Mouse (Mus musculus) limb, embryonic 10.5 days (tissue): ENCODE results near the gene Ptp4a2. TPM values are rescaled to one million over a fixed set of nuclear protein-coding genes. Genes with fewer than 3 reads are reported as not detected.

Source experiments
- DNase-seq: peaks from one replicate; pipeline ENCODE4 v3.0.0-alpha.2; 2017; ENCODE audit warnings: low spot score
- H3K27ac ChIP-seq: fragments of 300-500 bp; sonication (generic); 2 replicates; pipeline ENCODE4 v1.5.1; 2016; ENCODE audit warnings: mild to moderate bottlenecking
- H3K27me3 ChIP-seq: fragments of 300-500 bp; sonication (generic); 2 replicates; pipeline ENCODE4 v1.6.1; 2016; ENCODE audit warnings: low read depth, mild to moderate bottlenecking; ENCODE audit not compliant: poor library complexity, severe bottlenecking
- H3K36me3 ChIP-seq: fragments of 300-500 bp; sonication (generic); 2 replicates; pipeline ENCODE4 v1.6.1; 2016; ENCODE audit warnings: mild to moderate bottlenecking, moderate library complexity
- H3K4me1 ChIP-seq: fragments of 300-500 bp; sonication (generic); 2 replicates; pipeline ENCODE4 v1.6.1; 2016
- H3K4me3 ChIP-seq: fragments of 300-500 bp; sonication (generic); 2 replicates; pipeline ENCODE4 v1.5.1; 2016; ENCODE audit warnings: mild to moderate bottlenecking, moderate library complexity
- H3K9me3 ChIP-seq: fragments of 300-500 bp; sonication (generic); replicated peaks from 2 replicates; pipeline ENCODE4 v1.6.1; 2016; ENCODE audit warnings: mild to moderate bottlenecking
- WGBS: fragments of 180-500 bp; shearing (Covaris S2); methylation state at CpG from one replicate; pipeline ENCODE4 v1.1.7; 2016; 5-methylcytosine and 5-hydroxymethylcytosine counted together
- polyA plus RNA-seq: library from polyadenylated mRNA; unstranded; fragments of >200 nt; fragmentation: Nextera tagmentation; extraction: Ambion mirVana; gene quantifications from 2 replicates; pipeline ENCODE4 v1.2.1, GENCODE M21; 2016

Gene Ptp4a2
- polyA plus RNA-seq, 1 experiment from 2014 or later, result 321 TPM

GRCm38 (mm10) chr4:129830343-129830944, 19.4 kb downstream of the Ptp4a2 start:
- Histone ChIP-seq H3K27ac (no peak overlapping the region), H3K36me3 (peaks cover 11% of the 10 kb centered on the region), H3K4me3 (no peak overlapping the region), H3K9me3 (no peaks in the 10 kb centered on the region), H3K27me3 (no peaks in the 10 kb centered on the region), H3K4me1 (peaks cover 3% of the 10 kb centered on the region; the same call in 1 of the 2 replicates)
- 94% methylated on average over 8 of the region's 8 CpGs for WGBS
- no peak for DNase-seq

DNA sequence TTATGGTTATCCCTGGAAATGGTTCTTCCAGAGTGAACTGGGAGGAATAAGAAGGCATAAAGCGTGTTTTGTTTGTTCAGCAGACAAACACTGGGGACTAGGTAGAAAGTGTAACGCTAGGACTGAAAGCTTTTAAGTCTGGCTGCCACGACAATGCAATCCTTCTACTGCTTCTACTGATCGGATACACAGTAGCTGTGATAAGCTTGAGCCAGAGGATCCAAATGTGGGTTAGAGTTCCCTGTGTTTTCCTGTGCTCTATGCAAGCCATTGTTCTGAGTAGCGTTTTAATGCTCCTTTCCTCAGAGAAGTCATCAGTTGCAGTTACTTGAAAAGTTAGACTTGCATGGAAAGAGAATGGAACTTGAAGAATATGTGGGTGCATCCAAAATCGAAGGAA, 23.6 kb downstream of the Ptp4a2 start:
- WGBS, result 87% methylated on average over 6 of the region's 6 CpGs
- no peaks in the 10 kb centered on the region for H3K4me1 ChIP-seq

DNA sequence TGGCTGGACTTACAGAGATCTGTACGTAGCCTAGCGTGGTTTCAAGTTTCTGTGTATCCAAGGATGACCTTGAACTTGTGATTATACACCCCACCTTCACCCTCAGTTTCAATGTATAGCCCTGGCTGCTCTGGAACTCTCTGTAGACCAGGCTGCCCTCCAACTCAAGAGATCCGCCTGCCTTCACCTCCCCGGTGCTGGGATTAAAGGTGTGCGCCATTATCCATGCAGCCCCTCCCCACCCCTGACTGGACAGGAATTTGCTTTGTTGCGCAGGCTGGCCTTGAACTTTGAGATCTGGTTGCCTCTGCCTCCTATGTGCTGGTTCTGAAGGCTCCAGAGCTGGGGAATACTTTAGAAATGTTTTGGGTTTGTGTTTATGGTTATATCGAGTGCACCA, 24.3 kb downstream of the Ptp4a2 start:
- WGBS, result 92% methylated on average over 7 of the region's 7 CpGs
- H3K27me3 ChIP-seq, result no peaks in the 10 kb centered on the region
- H3K9me3 ChIP-seq, result no peaks in the 10 kb centered on the region
- H3K4me3 ChIP-seq, result no peak overlapping the region
- DNase-seq, result no peak
- H3K4me1 ChIP-seq, result no peaks in the 10 kb centered on the region
- H3K36me3 ChIP-seq, result peaks cover 20% of the 10 kb centered on the region
- H3K27ac ChIP-seq, result no peak overlapping the region

More for the DNA sequence above, 23.6 kb downstream of the Ptp4a2 start:
- H3K4me3 ChIP-seq, result no peak overlapping the region
- no peaks in the 10 kb centered on the region for H3K27me3 ChIP-seq
- DNase-seq, result no peak
- no peak overlapping the region for H3K27ac ChIP-seq
- peaks cover 13% of the 10 kb centered on the region for H3K36me3 ChIP-seq
- no peaks in the 10 kb centered on the region for H3K9me3 ChIP-seq

- no peak overlapping the region for H3K27ac ChIP-seq
- 93% methylated on average over 7 of the region's 7 CpGs for WGBS
- peaks cover 67% of the 10 kb centered on the region for H3K36me3 ChIP-seq
- DNase-seq, result no peak
- H3K4me3 ChIP-seq, result no peak overlapping the region
- H3K9me3 ChIP-seq, result no peaks in the 10 kb centered on the region
- H3K4me1 ChIP-seq, result no peaks in the 10 kb centered on the region
- no peaks in the 10 kb centered on the region for H3K27me3 ChIP-seq
Observed at GRCm38 (mm10) chr4:129839866-129840555, 29.0 kb downstream of the Ptp4a2 start.

DNA sequence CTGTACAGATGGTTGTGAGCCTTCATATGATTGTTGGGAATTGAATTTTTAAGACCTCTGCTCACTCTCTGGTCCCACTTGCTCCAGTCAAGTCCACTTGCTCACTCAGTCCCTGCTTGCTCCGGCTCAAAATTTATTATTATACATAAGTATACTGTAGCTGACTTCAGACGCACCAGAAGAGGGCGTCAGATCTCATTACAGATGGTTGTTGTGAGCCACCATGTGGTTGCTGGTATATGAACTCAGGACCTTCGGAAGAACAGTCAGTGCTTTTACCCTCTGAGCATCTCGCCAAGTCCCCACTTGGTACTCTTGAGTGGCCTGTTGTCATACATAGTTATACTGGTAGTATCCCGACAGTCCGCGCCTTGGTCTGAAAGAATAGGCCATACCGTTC, 35.8 kb downstream of the Ptp4a2 start:
- Histone ChIP-seq H3K4me1 (peaks cover 7% of the 10 kb centered on the region; the same call in 1 of the 2 replicates), H3K27ac (no peak overlapping the region), H3K36me3 (peaks cover 90% of the 10 kb centered on the region), H3K27me3 (no peaks in the 10 kb centered on the region), H3K9me3 (no peaks in the 10 kb centered on the region), H3K4me3 (no peak overlapping the region)
- DNase-seq, result no peak
- WGBS, result 91% methylated on average over 9 of the region's 9 CpGs

- no peak overlapping the region for H3K4me3 ChIP-seq
- no peaks in the 10 kb centered on the region for H3K27me3 ChIP-seq
- 58% methylated on average over 2 of the region's 2 CpGs for WGBS
- no peak overlapping the region for H3K27ac ChIP-seq
- H3K9me3 ChIP-seq, result no peaks in the 10 kb centered on the region
- peaks cover 64% of the 10 kb centered on the region for H3K36me3 ChIP-seq
- peak; percentile 59 for DNase-seq
- peaks cover 14% of the 10 kb centered on the region for H3K4me1 ChIP-seq
Observed at GRCm38 (mm10) chr4:129850491-129850890, 39.5 kb downstream of the Ptp4a2 start.

GRCm38 (mm10) chr4:129851861-129852260, 40.8 kb downstream of the Ptp4a2 start:
- 93% methylated on average over 3 of the region's 3 CpGs for WGBS
- Histone ChIP-seq H3K9me3 (no peaks in the 10 kb centered on the region), H3K4me3 (no peak overlapping the region), H3K4me1 (peaks cover 19% of the 10 kb centered on the region), H3K36me3 (peaks cover 51% of the 10 kb centered on the region), H3K27me3 (no peaks in the 10 kb centered on the region), H3K27ac (no peak overlapping the region)
- DNase-seq, result no peak

DNA sequence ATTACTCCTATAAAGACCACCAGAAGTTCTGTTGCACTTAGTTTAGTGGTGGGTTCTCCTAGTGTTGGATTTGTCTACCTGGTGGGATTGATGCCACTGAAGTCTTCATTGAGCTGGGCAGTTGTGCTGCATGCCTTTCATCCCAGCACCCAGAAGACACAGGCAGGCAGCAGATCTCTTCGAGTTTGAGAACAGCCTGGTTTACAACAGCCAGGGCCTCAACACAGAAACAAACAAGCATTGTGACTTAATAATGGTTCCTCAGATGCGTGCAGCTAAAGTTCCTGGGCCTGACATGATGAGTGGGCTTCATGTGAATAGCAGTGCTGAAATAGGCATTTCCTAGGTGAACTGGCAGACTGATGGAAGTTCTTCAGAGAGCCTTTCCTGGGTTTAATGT, 42.0 kb downstream of the Ptp4a2 start:
- 75% methylated on average over 2 of the region's 2 CpGs for WGBS
- H3K9me3 ChIP-seq, result no peaks in the 10 kb centered on the region
- no peak overlapping the region for H3K27ac ChIP-seq
- no peak overlapping the region for H3K4me3 ChIP-seq
- peaks cover 19% of the 10 kb centered on the region for H3K4me1 ChIP-seq
- H3K27me3 ChIP-seq, result no peaks in the 10 kb centered on the region
- peaks cover 39% of the 10 kb centered on the region for H3K36me3 ChIP-seq
- DNase-seq, result no peak

DNA sequence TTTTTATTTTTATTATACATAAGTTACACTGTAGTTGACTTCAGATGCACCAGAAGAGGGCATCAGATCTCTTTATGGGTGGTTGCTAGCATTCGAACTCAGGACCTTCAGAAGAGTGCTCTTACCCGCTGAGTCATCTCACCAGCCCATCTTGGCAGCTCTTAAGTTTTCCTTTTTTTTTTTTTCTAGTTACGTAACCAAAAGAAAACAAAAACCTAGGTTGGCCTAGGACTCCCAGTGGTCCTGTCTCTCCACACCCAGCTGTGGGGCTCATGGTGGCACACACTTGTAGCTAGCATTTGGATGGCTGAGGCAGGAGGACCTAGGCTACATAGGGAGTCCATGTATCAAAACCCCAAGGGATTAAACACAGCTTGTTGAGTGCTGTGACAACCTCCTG, 43.0 kb downstream of the Ptp4a2 start:
- no peak overlapping the region for H3K4me3 ChIP-seq
- WGBS, result 98% methylated on average over 3 of the region's 3 CpGs

DNA sequence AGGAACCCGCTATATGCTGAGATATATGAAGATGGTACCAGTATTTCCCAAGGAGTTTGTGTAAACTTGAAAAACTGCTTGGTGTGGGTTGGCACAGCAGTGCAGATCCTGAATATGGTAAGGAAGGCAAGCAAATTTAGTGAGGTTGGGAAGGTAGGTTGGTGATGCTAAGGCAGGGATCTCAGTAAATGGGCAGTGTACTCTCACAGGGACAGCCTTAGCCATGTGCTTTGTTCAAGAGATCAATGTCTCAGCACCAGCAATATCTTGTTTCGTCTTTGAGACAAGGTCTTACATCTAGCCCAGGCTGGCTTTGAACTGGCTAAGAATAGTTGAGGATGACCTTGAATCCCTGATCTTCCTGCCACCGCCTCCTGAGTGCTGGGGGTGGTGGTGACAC, 43.6 kb downstream of the Ptp4a2 start:
- 90% methylated on average over 3 of the region's 3 CpGs for WGBS
- H3K4me3 ChIP-seq, result no peak overlapping the region
- DNase-seq, result no peak
- no peaks in the 10 kb centered on the region for H3K9me3 ChIP-seq
- peaks cover 17% of the 10 kb centered on the region for H3K4me1 ChIP-seq
- H3K27ac ChIP-seq, result no peak overlapping the region
- peaks cover 27% of the 10 kb centered on the region for H3K36me3 ChIP-seq
- H3K27me3 ChIP-seq, result no peaks in the 10 kb centered on the region

More for the DNA sequence above, 43.0 kb downstream of the Ptp4a2 start:
- no peak for DNase-seq
- Histone ChIP-seq H3K4me1 (peaks cover 19% of the 10 kb centered on the region), H3K36me3 (peaks cover 29% of the 10 kb centered on the region), H3K27me3 (no peaks in the 10 kb centered on the region), H3K9me3 (no peaks in the 10 kb centered on the region), H3K27ac (no peak overlapping the region)

DNA sequence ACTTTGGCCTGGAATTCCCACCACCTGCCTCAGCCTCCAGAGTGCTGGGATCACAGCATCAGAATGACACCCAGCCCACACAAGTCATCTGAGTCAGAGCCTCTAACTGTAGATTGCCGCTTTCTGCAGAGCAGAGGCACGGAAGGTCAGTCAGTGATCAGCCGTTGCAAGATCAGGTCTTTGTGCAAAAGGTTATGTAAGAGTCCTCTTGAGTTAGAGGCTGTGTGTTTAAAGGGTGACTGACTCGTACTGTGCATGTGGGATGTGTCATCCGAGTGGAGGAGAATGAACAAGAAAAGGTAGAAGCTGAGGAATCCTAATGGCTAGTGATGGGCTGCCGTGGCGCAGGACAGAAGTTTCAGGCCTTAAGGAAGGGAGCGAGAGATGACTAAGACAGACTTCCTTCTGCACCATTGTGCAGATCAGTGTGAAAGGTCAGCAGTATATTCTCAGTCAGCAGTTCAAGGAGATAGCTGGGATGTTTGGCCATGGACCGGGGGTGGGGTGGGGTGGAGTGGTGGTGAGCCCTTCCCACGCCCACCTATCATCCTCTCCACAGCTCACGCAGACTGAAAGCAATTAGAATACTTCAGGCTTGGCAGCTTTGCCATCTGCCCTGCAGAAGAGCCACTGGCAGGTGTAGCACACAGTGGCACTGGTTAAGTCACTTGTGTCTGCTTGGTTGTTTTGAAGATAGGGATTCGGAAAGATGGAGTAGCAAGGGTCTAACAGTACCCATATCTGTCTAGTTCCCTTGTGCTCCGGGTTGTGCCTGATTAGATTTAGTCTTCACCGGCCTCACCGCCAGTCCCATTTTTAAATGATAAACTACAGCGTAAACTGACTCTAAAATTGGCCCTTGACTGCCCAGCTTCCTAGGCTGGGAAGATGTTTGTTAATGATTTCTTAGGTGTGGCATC, 44.3 kb downstream of the Ptp4a2 start:
- Histone ChIP-seq H3K9me3 (no peaks in the 10 kb centered on the region), H3K4me3 (no peak overlapping the region), H3K27ac (no peak overlapping the region), H3K36me3 (peaks cover 24% of the 10 kb centered on the region), H3K27me3 (no peaks in the 10 kb centered on the region), H3K4me1 (peaks cover 12% of the 10 kb centered on the region)
- no peak for DNase-seq
- 80% methylated on average over 16 of the region's 16 CpGs for WGBS

DNA sequence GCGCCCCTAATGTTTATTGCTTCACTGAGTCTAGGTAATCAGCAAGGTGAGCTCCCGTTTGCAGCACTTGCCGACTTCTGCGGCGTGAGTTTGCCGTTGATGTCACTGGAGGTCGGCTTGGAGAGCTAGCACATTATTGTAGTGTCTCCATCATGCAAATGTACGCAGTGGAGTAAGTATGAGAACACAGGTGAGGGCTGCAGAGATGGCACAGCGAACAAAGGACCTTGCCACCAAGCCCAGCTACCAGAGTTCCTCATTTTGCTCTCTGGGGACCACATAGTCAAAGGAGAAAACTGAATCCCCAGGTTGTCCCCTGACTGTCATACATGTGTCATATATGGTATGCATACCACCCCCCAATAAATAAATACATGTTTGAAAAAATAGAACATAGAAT, 49.4 kb downstream of the Ptp4a2 start:
- WGBS, result 94% methylated on average over 9 of the region's 9 CpGs
- H3K27me3 ChIP-seq, result no peaks in the 10 kb centered on the region

GRCm38 (mm10) chr4:129861400-129861799, 50.4 kb downstream of the Ptp4a2 start:
- Histone ChIP-seq H3K27me3 (no peaks in the 10 kb centered on the region), H3K4me3 (no peak overlapping the region), H3K36me3 (no peaks in the 10 kb centered on the region), H3K27ac (no peak overlapping the region; the same call in 1 of the 2 replicates), H3K4me1 (no peaks in the 10 kb centered on the region), H3K9me3 (no peaks in the 10 kb centered on the region)
- 83% methylated on average over 8 of the region's 8 CpGs for WGBS
- no peak for DNase-seq

More for the DNA sequence above, 49.4 kb downstream of the Ptp4a2 start:
- Histone ChIP-seq H3K4me3 (no peak overlapping the region), H3K4me1 (peaks cover 5% of the 10 kb centered on the region), H3K27ac (no peak overlapping the region), H3K9me3 (no peaks in the 10 kb centered on the region), H3K36me3 (no peaks in the 10 kb centered on the region)
- no peak for DNase-seq
